Mouse (Mus musculus): ENCODE results near the gene Jpt2. TPM values are rescaled to one million over a fixed set of nuclear protein-coding genes. Genes with fewer than 3 reads are reported as not detected.

The Jpt2 gene
- total RNA-seq, 2 experiments from 2014 or later, result 8.4 to 8.6 TPM

GRCm38 (mm10) chr17:24890151-24891092 lies 70.1 kb downstream of the Jpt2 start:
- intact Hi-C loops (cut with DNase I), result no loop called here
- DNase-seq (ENCODE audit: low spot score), result no peak

- no peak for DNase-seq (ENCODE audit: low spot score)
- intact Hi-C loops (cut with DNase I), result loop anchor here (5.0 kb wide), 2 partner anchors 152 to 293 kb away; partner anchors contain the start of genes BC003965 and Msrb1
These were observed 71.6 kb downstream of the Jpt2 start for GRCm38 (mm10) chr17:24888862-24889261.

Other genes starting within 250 kb of the Jpt2 start
- not detected for gene Rnf151, start 242.6 kb downstream of the Jpt2 start, total RNA-seq (2021)
- gene Rps2, start 242.6 kb downstream of the Jpt2 start, total RNA-seq (2021), result 100 to 1,000 TPM; 745 to 758 TPM
- 1,000 to 10,000 TPM; 1,080 to 1,118 TPM for gene Ndufb10, start 236.2 kb downstream of the Jpt2 start, total RNA-seq (2021)
- 100 to 1,000 TPM; 375 to 390 TPM for gene Rpl3l, start 232.9 kb downstream of the Jpt2 start, total RNA-seq (2021)
- 100 to 1,000 TPM; 191 to 194 TPM for gene Msrb1, start 224.0 kb downstream of the Jpt2 start, total RNA-seq (2021)
- gene Hs3st6, start 207.7 kb downstream of the Jpt2 start, total RNA-seq (2021), result not detected
- gene Meiob, start 156.4 kb downstream of the Jpt2 start, total RNA-seq (2021), result not detected
- gene Hagh, start 120.5 kb downstream of the Jpt2 start, total RNA-seq (2021), result 100 to 1,000 TPM in 1 of 2 experiments, 10 to 100 TPM in 1; 97.1 to 108 TPM
- gene Fahd1, start 110.3 kb downstream of the Jpt2 start, total RNA-seq (2021), result 10 to 100 TPM; 88.1 to 88.6 TPM
- 1 to 10 TPM; 6.9 TPM for gene Igfals, start 94.7 kb downstream of the Jpt2 start, total RNA-seq (2021)
- gene Nubp2, start 74.3 kb downstream of the Jpt2 start, total RNA-seq (2021), result 10 to 100 TPM; 18.2 to 19.4 TPM
- gene Spsb3, start 74.0 kb downstream of the Jpt2 start, total RNA-seq (2021), result 10 to 100 TPM; 33.4 to 36.3 TPM
- 10 to 100 TPM; 17.8 to 19.9 TPM for gene Eme2, start 65.6 kb downstream of the Jpt2 start, total RNA-seq (2021)
- gene Mrps34, start 65.6 kb downstream of the Jpt2 start, total RNA-seq (2021), result 100 to 1,000 TPM; 110 to 111 TPM
- gene Nme3, start 64.2 kb downstream of the Jpt2 start, total RNA-seq (2021), result 10 to 100 TPM; 33.9 to 35.6 TPM
- gene Mapk8ip3, start 23.7 kb downstream of the Jpt2 start, total RNA-seq (2021), result 10 to 100 TPM; 65.1 to 70.2 TPM
- 10 to 100 TPM; 10.8 to 13.3 TPM for gene Cramp1l, start 55.1 kb upstream of the Jpt2 start, total RNA-seq (2021)
- gene Ift140, start 55.4 kb upstream of the Jpt2 start, total RNA-seq (2021), result 1 to 10 TPM; 4.9 to 6.6 TPM
- 10 to 100 TPM; 34.5 to 41.7 TPM for gene Tmem204, start 122.9 kb upstream of the Jpt2 start, total RNA-seq (2021)
- gene Telo2, start 155.3 kb upstream of the Jpt2 start, total RNA-seq (2021), result 10 to 100 TPM; 10.8 to 12.2 TPM
- gene Ptx4, start 160.1 kb upstream of the Jpt2 start, total RNA-seq (2021), result 1 to 10 TPM; 3.7 to 6.7 TPM
- 10 to 100 TPM; 25.5 to 27.5 TPM for gene Clcn7, start 172.7 kb upstream of the Jpt2 start, total RNA-seq (2021)
- gene Ccdc154, start 201.8 kb upstream of the Jpt2 start, total RNA-seq (2021), result not detected
- not detected for gene Gm38655, start 214.8 kb upstream of the Jpt2 start, total RNA-seq (2021)
- 10 to 100 TPM; 22.1 to 23.2 TPM for gene BC003965, start 223.9 kb upstream of the Jpt2 start, total RNA-seq (2021)
- gene Unkl, start 227.7 kb upstream of the Jpt2 start, total RNA-seq (2021), result 1 to 10 TPM; 8.4 to 9.6 TPM